Mouse (Mus musculus): Measurements from ENCODE around the gene Gm49601. TPM values are rescaled to one million over a fixed set of nuclear protein-coding genes. Genes with fewer than 3 reads are reported as not detected.

Gm49601 gene
- total and polyA plus RNA-seq, 3 experiments = 0.33 TPM; not detected in 2

- no peaks in the 10 kb centered on the region for H3K9me3 ChIP-seq (replicated peaks)
- no peaks in the 10 kb centered on the region for H3K4me1 ChIP-seq (ENCODE audit: insufficient read depth, low read depth, low read length)
- ATAC-seq (ENCODE audit: extremely low read depth, insufficient number of reproducible peaks, low FRiP score, poor library complexity, severe bottlenecking) = no peak
- peaks cover 28% of the 10 kb centered on the region for H3K27me3 ChIP-seq (ENCODE audit: insufficient read depth, low read length)
- H3K36me3 ChIP-seq (replicated peaks) = no peaks in the 10 kb centered on the region
- TF ChIP-seq GATA1 (IDR thresholded peaks at IDR 0.05; ENCODE audit: borderline replicate concordance, low read length) = no peak
- TF ChIP-seq GATA2 (IDR thresholded peaks at IDR 0.05; ENCODE audit: borderline replicate concordance, low read depth, low read length) = no peak
- no peak for TF ChIP-seq POLR2AphosphoS5 (IDR thresholded peaks at IDR 0.05; ENCODE audit: insufficient replicate concordance, low read depth, low read length)
- no peak for DNase-seq (ENCODE audit: low spot score)
- H3K4me3 ChIP-seq (ENCODE audit: low read depth, low read length) = no peak overlapping the region
Observed at GRCm38 (mm10) chr16:18642291-18642690, 16.1 kb upstream of the Gm49601 start.

- Histone ChIP-seq H3K4me1 (ENCODE audit: insufficient read depth, low read depth, low read length) (no peaks in the 10 kb centered on the region), H3K9me3 (replicated peaks) (no peaks in the 10 kb centered on the region), H3K27me3 (ENCODE audit: insufficient read depth, low read length) (peaks cover 32% of the 10 kb centered on the region), H3K36me3 (replicated peaks) (no peaks in the 10 kb centered on the region), H3K4me3 (ENCODE audit: low read depth, low read length) (no peak overlapping the region)
- no peak for TF ChIP-seq GATA2 (IDR thresholded peaks at IDR 0.05; ENCODE audit: borderline replicate concordance, low read depth, low read length)
- TF ChIP-seq CTCF (IDR thresholded peaks at IDR 0.05; ENCODE audit: low read depth, low read length) = no peak
- no peak for TF ChIP-seq TAL1 (conservative IDR thresholded peaks at IDR 0.05; ENCODE audit: low read depth, low read length)
- no peak for TF ChIP-seq POLR2AphosphoS5 (IDR thresholded peaks at IDR 0.05; ENCODE audit: insufficient replicate concordance, low read depth, low read length)
- ATAC-seq (ENCODE audit: extremely low read depth, insufficient number of reproducible peaks, low FRiP score, poor library complexity, severe bottlenecking) = no peak
- DNase-seq (ENCODE audit: low spot score) = no peak
Observed at GRCm38 (mm10) chr16:18639382-18639929, 13.2 kb upstream of the Gm49601 start.

- Histone ChIP-seq H3K4me1 (ENCODE audit: insufficient read depth, low read depth, low read length) (no peaks in the 10 kb centered on the region), H3K4me3 (ENCODE audit: low read depth, low read length) (no peak overlapping the region), H3K27me3 (ENCODE audit: insufficient read depth, low read length) (peaks cover 27% of the 10 kb centered on the region), H3K9me3 (replicated peaks) (no peaks in the 10 kb centered on the region), H3K36me3 (replicated peaks) (no peaks in the 10 kb centered on the region)
- ATAC-seq (ENCODE audit: extremely low read depth, insufficient number of reproducible peaks, low FRiP score, poor library complexity, severe bottlenecking) (no peak), DNase-seq (ENCODE audit: low spot score) (no peak)
- TF ChIP-seq POLR2AphosphoS5 (IDR thresholded peaks at IDR 0.05; ENCODE audit: insufficient replicate concordance, low read depth, low read length) (no peak), GATA1 (IDR thresholded peaks at IDR 0.05; ENCODE audit: borderline replicate concordance, low read length) (no peak)
Observed at GRCm38 (mm10) chr16:18638396-18638795, 12.2 kb upstream of the Gm49601 start.

- TF ChIP-seq POLR2AphosphoS5 (IDR thresholded peaks at IDR 0.05; ENCODE audit: insufficient replicate concordance, low read depth, low read length) = no peak
- DNase-seq (ENCODE audit: low spot score) (no peak), ATAC-seq (ENCODE audit: extremely low read depth, insufficient number of reproducible peaks, low FRiP score, poor library complexity, severe bottlenecking) (no peak)
- Histone ChIP-seq H3K36me3 (replicated peaks) (no peaks in the 10 kb centered on the region), H3K4me3 (ENCODE audit: low read depth, low read length) (no peak overlapping the region), H3K27me3 (ENCODE audit: insufficient read depth, low read length) (peaks cover 23% of the 10 kb centered on the region), H3K4me1 (ENCODE audit: insufficient read depth, low read depth, low read length) (no peaks in the 10 kb centered on the region), H3K9me3 (replicated peaks) (no peaks in the 10 kb centered on the region)
Observed at GRCm38 (mm10) chr16:18636804-18637203, 10.6 kb upstream of the Gm49601 start.

- ATAC-seq (ENCODE audit: extremely low read depth, insufficient number of reproducible peaks, low FRiP score, poor library complexity, severe bottlenecking) = no peak
Observed at GRCm38 (mm10) chr16:18636401-18636800, 10.2 kb upstream of the Gm49601 start.

GRCm38 (mm10) chr16:18633333-18633732, 7.1 kb upstream of the Gm49601 start:
- H3K9me3 ChIP-seq (replicated peaks) = peaks cover 4% of the 10 kb centered on the region
- H3K4me3 ChIP-seq (ENCODE audit: low read depth, low read length) = no peak overlapping the region
- no peaks in the 10 kb centered on the region for H3K4me1 ChIP-seq (ENCODE audit: insufficient read depth, low read depth, low read length)
- no peak for ATAC-seq (ENCODE audit: extremely low read depth, insufficient number of reproducible peaks, low FRiP score, poor library complexity, severe bottlenecking)
- DNase-seq (ENCODE audit: low spot score) = no peak
- H3K27me3 ChIP-seq (ENCODE audit: insufficient read depth, low read length) = peaks cover 35% of the 10 kb centered on the region
- TF ChIP-seq GATA1 (IDR thresholded peaks at IDR 0.05; ENCODE audit: borderline replicate concordance, low read length) = no peak
- TF ChIP-seq POLR2AphosphoS5 (IDR thresholded peaks at IDR 0.05; ENCODE audit: insufficient replicate concordance, low read depth, low read length) = no peak
- TF ChIP-seq CTCF (IDR thresholded peaks at IDR 0.05; ENCODE audit: low read depth, low read length) = no peak
- TF ChIP-seq TAL1 (conservative IDR thresholded peaks at IDR 0.05; ENCODE audit: low read depth, low read length) = no peak
- TF ChIP-seq GATA2 (IDR thresholded peaks at IDR 0.05; ENCODE audit: borderline replicate concordance, low read depth, low read length) = no peak
- no peaks in the 10 kb centered on the region for H3K36me3 ChIP-seq (replicated peaks)

More at GRCm38 (mm10) chr16:18636401-18636800, 10.2 kb upstream of the Gm49601 start:
- no peak for TF ChIP-seq CTCF (IDR thresholded peaks at IDR 0.05; ENCODE audit: low read depth, low read length)
- no peak for TF ChIP-seq GATA1 (IDR thresholded peaks at IDR 0.05; ENCODE audit: borderline replicate concordance, low read length)
- H3K27me3 ChIP-seq (ENCODE audit: insufficient read depth, low read length) = peaks cover 20% of the 10 kb centered on the region
- H3K9me3 ChIP-seq (replicated peaks) = no peaks in the 10 kb centered on the region
- H3K4me1 ChIP-seq (ENCODE audit: insufficient read depth, low read depth, low read length) = no peaks in the 10 kb centered on the region
- no peak overlapping the region for H3K4me3 ChIP-seq (ENCODE audit: low read depth, low read length)
- DNase-seq (ENCODE audit: low spot score) = no peak
- H3K36me3 ChIP-seq (replicated peaks) = no peaks in the 10 kb centered on the region

- Histone ChIP-seq H3K36me3 (replicated peaks) (no peaks in the 10 kb centered on the region), H3K27me3 (ENCODE audit: insufficient read depth, low read length) (peaks cover 38% of the 10 kb centered on the region), H3K9me3 (replicated peaks) (peaks cover 4% of the 10 kb centered on the region), H3K4me1 (ENCODE audit: insufficient read depth, low read depth, low read length) (no peaks in the 10 kb centered on the region), H3K4me3 (ENCODE audit: low read depth, low read length) (no peak overlapping the region)
- ATAC-seq (ENCODE audit: extremely low read depth, insufficient number of reproducible peaks, low FRiP score, poor library complexity, severe bottlenecking) (no peak), DNase-seq (ENCODE audit: low spot score) (no peak)
- TF ChIP-seq CTCF (IDR thresholded peaks at IDR 0.05; ENCODE audit: low read depth, low read length) = no peak
- no peak for TF ChIP-seq GATA1 (IDR thresholded peaks at IDR 0.05; ENCODE audit: borderline replicate concordance, low read length)
- TF ChIP-seq GATA2 (IDR thresholded peaks at IDR 0.05; ENCODE audit: borderline replicate concordance, low read depth, low read length) = no peak
- no peak for TF ChIP-seq POLR2AphosphoS5 (IDR thresholded peaks at IDR 0.05; ENCODE audit: insufficient replicate concordance, low read depth, low read length)
- no peak for TF ChIP-seq TAL1 (conservative IDR thresholded peaks at IDR 0.05; ENCODE audit: low read depth, low read length)
Observed at GRCm38 (mm10) chr16:18632816-18633215, 6.6 kb upstream of the Gm49601 start.

All from G1E (cell line).